Mouse (Mus musculus): ENCODE data around the gene Inip.
"Not testable (repeated sequence)": the region's sequence is repeated elsewhere in the genome, so short reads cannot be mapped to it uniquely, and the experiment has no call there.

The Inip gene

DNA sequence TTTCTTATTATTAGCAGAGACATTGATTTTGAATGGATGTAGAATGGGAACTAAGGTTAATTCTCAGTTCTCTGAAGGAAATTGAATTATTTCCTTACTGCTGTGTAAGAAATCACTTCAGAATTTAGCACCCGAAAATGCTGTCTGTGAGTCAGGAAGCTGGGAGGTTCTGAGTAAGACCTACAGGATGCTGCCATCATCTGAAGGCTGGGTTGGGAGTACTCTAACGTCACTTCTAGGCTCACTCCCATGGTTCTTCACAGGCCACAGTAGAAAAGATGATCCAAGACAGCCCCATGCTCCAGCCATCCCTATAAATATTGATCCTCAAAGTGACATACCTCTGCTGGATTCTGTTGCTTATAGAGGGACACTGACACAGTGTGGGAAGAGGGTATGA, 6.1 kb upstream of the Inip start:
- DNase-seq: no peak

- DNase-seq: no peak
These were observed 5.4 kb upstream of the Inip start for GRCm38 (mm10) chr4:59806879-59807195.

DNA sequence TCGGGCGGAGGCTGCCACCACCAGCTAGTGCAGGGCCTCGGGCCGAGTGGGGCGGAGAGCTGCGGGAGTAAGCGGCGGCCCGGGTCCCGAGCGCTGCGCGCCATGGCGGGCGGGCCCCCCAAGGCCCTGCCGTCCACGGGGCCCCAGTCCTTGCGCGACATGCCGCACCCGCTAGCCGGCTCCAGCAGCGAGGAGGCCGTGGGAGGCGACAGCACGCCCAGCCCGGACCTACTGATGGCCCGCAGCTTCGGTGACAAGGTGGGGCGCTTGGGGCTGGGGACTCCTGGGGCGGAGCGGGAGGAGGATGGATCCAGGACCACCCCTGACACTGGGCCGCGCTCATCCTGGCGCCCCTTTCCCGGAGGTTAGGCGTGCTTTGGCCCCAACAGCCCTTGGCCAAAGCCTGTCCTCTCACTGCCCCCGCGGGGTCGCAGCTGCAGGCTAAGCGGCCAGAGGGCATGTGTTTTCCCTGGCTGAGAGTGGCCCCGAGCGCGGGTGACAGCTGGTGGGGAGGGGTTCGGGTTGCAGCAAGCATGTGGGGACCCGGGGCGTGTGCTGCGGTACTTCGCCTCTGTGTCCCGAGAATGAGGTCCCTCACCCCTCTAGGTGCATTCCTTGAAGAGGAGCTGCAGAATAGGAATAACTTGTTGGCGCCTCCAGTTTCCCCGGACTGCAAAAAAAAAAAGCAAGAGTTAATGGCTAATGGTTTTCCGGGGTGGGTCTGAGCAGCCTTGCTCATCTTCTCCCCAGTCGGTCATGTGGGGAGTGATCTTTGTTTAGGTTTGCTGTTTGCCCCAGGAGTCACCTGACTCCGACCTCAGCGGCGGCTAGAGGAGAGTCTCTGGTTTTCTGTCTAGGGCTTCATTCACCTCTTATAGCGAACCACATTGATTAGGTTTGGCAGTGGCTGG, 4.8 kb upstream of the Inip start:
- DNase-seq: peak; percentile 84

DNA sequence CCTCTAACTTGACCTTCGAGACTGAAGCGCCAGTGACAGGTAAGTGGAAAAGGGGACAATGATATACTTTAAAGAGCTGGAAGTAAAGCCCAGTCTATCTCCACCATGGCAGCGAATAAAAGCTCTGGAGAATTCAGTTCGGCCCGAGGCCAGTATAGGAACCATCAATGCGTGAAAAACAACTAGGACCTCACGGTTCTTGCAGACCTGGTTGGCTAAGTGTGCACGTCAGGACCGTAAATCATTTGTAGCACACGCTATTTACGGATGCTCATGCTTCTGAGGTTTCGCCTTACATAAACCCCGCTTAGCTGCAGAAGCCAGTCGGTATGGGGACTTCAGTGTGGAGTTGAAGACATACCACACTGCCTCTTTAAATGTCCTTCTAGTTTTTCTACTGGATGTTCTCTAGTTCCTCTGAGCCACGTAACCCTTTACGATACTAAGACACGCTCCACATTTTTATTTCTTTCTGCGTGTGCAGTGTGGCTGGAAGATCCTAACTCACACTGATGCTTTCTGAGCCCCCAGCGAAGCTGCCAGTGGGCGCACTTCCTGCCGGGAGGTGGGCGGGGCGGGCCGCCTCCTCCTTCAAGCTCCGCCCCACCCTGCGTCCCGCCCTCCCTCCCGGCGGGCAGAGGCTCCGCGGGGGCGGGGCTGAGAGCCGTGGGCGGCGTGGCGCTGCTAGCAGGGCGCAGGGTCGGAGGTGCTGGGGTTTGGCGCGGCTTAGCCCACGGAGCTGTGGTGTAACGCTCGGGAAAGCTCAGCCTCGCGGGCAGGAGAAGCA, 4.0 kb upstream of the Inip start, which contains the start of gene Snx30:
Snx30 (plus strand) TSS at position 660 of the 787 bp plus-strand sequence.
- DNase-seq: peak; percentile 90

GRCm38 (mm10) chr4:59804754-59805153, 3.4 kb upstream of the Inip start:
- no peak for DNase-seq

DNA sequence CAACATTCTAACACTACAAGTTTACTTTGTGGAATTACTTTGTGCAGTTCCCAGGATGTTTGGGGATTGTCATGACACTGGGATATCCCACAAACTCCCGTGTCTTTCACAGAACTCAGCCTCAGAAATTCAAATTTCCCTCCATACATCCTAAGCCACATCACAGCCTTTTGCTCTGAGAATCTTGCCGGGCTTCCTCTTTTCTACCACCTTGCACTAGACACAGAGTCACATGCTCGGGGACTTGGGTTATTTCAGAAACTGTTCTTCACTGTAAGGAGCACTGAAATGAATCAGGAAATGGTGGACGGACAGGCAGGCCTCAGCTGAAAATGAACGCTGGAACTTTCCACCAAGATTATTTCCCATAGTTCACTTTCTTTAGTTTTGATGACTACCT, 2.0 kb upstream of the Inip start:
- no peak for DNase-seq

- no peak for DNase-seq
These were observed 1.4 kb upstream of the Inip start for GRCm38 (mm10) chr4:59802792-59803191.

- DNase-seq: no peak
These were observed 718 bp upstream of the Inip start for GRCm38 (mm10) chr4:59802107-59802506.

DNA sequence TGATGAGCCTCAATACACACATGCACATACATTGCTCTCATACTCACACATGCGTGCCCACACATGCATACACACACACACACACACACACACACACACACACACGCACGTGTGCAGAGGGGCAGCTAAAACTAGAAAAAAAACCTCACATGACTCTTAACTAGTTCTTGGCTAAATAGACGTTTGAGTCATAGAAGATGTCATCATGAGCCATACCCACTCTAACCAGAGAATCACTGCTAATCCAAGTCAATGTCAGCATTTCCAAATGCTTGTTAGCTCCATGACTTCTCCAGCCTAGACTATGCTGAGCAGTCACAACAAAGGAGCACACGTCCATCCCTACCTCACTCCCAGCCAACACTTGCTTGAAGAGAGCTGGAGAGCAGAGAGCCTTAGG, 1.2 kb downstream of the Inip start:
- no peak for DNase-seq

DNA sequence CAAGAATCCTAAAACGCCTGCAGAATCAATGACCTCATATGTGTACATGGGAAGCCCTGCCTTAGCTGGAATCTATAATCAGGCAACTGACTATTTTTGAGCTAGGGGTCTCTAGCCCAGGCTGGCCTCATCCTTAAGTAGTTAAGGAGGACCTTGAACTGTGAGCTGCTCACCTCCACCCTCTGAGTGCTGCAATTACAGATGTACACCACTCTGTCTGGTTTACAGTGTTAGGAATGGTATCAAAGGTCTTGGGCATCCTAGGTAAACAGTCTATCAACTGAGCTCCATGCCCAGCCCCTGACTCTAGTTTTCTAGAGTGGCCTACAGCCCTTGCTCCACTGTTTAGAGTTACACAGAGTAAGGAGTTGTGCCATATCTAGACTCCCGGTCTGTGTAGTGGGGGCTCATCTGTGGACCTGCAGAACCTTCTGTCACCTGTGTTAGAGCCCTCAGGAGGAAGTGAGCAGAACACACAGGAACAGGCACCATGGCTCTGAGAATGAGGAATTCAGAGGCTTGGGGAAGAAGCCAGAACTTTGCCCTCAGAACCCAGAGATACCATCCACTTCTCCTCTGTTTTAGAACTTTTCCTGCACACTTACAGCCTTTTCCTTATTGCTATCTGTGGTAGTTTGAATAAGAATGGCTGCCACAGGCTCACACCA, 5.5 kb downstream of the Inip start:
- no peak for DNase-seq

GRCm38 (mm10) chr4:59794116-59794515, 7.3 kb downstream of the Inip start:
- DNase-seq: no peak

DNA sequence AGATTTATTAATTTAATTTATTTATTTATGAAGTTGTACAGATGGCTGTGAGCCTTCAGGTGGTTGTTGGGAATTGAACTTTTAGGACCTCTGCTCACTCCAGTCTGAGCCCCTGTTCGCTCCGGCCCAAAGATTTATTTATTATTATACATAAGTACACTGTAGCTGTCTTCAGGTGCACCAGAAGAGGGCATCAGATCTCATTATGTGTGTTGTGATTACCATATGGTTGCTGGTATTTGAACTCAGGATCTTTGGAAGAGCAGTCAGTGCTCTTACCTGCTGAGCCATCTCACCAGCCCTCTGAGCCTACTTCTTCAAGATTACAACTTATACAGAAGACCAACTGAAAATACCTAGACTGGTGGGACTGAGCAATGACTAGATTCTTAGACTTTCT, 7.8 kb downstream of the Inip start:
- not testable (repeated sequence) for DNase-seq

- DNase-seq: no peak
These were observed 12.4 kb downstream of the Inip start for GRCm38 (mm10) chr4:59789015-59789414.

GRCm38 (mm10) chr4:59787126-59787525, 14.3 kb downstream of the Inip start:
- DNase-seq: peak; percentile 51

GRCm38 (mm10) chr4:59786661-59787060, 14.7 kb downstream of the Inip start:
- peak; percentile 76 for DNase-seq

DNA sequence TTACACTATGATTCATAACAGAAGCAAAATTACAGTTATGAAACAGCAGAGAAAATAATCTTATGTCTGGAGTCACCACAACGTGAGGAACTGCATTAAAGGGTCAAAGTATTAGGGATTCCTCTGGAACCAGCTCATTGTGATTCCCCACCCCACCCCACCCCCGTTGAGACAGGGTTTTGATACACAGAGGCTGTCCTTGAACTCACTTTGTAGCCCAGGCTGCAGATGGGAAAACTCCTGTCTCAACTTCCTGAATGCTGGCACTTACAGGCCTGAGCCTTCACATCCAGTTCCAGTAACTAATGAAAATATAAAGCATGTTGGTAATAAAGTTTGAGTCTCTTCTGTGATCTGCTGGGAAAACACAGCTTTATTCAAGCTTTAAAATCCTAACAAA, 16.0 kb downstream of the Inip start:
- DNase-seq: no peak

- DNase-seq: peak; percentile 98
These were observed 17.6 kb downstream of the Inip start for GRCm38 (mm10) chr4:59783685-59784279.

DNA sequence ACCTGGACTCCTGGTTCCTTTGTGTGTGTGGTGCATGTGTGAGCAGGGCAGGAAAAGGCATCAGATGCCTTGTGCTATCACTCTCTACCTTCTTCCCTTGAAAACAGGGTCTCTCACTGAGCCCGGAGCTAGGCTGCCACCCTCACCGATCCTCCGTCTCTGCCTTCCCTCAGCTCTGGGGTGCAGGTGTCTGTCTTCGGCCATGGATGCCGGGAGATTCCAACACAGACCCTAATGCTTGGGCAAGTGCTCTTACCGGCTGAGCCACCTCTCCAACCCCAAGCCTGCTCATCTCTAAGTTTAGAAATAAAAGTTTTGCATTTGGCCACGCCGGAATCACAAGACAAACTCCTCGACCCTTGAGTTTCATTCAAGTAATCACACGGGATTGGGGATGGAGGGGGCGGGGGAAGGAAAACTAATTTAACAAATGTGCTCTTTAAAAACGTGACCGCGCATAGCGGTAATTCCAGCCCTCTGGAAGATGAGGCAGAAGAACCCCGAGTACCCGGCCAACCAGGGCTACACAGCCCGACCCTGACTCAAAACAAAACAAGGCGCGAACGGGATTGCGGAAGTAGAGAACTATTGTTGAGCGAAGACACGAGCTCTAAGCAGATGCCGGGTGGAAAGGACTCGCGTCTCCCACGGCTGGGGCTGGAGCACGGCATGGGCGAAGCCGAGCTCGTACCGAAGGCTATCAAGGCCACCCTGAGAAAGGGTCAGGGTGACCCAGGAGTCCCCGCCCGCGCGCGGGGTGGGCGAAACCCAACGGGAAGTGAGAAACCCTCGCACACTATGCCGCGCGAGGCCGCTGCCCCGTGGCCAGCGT, 18.3 kb downstream of the Inip start:
- no peak for DNase-seq

DNA sequence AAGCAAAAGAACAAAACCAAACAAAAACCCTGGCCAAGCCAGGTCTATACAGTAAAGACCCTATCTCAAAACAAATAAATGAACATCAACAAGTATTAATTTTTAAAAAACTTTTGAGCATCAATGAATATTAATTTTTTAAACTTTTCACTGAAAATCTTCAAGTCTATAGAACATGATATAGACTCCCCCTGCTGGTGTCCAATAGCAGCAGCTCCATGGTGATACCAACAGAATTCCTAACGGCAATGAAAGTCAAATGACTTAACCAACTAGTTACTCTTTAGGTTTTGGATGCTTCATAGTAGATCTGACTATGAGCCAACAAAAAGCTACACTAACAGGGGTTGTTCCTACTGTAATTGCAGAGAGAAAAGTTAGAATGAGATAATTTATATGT, 20.8 kb downstream of the Inip start:
- DNase-seq: peak; percentile 32

GRCm38 (mm10) chr4:59777828-59778227, 23.6 kb downstream of the Inip start:
- no peak for DNase-seq

- DNase-seq: no peak
These were observed 29.1 kb downstream of the Inip start for GRCm38 (mm10) chr4:59772171-59772879.

- no peak for DNase-seq
These were observed 33.7 kb downstream of the Inip start for GRCm38 (mm10) chr4:59767717-59768116.

Measured in kidney, adult 9 months (tissue).